Mouse (Mus musculus) CD8-positive naive resting alpha-beta T cell, adult 2 months (primary cell): ENCODE data around the gene Sars2.

Experiments
- DNase-seq, 2 experiments: peaks; one replicate each; pipeline ENCODE4 v3.0.0; 2022; ENCODE audit warnings: low read depth in 2 of 2, low spot score in 2 of 2

The Sars2 gene

GRCm38 (mm10) chr7:28775129-28775528 lies 33.3 kb downstream of the Sars2 start:
- DNase-seq = no peak

DNA sequence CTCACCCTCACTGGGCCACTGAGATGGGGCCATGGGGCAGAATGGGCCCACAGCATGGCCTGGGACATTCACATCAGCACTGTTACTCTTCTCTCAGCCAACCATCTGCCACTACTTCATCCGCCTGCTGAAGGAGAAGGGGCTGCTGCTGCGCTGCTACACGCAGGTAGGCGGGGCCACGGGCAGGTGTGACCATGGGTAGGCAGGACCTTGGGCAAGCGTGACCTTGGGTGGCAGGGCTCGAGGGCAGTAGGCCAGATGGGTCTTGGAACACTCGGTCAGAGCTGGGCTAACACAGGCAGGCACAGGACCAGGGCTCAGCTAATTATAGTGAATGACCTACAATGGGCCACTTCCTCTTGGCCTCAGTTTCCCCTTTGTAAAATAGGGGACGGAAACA lies 37.0 kb downstream of the Sars2 start:
- DNase-seq = no peak

DNA sequence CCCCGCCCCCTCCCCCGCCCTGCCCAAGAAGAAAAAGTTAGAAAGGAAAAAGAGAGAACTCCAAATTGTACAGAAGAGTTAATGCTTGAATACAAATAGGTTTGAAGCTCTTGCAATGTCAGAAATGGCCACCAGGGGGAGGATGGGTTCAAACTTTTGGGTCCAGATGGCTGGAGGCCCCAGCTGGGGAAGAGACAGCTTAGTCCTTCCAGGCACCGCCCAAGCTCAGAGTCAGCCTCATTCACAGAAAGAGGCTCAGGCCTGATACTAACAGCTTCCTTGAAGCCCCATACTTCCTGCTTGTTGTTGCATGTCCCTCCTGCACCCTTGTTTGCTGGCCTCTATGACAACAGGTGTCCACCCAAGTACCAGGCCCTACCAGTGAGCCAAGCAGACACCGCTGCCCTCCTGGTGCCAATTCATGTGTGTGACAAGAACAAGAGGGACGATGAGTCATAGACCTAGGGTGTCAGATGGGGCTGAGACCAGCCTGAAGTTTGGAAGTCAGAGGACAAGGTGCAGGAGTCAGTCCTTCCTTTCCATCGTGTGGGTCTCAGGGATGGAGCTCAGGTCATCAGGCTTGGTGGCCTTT lies 38.4 kb downstream of the Sars2 start:
- peak; percentile 85 to 91 for DNase-seq

- no peak for DNase-seq
Measured at GRCm38 (mm10) chr7:28780857-28781256, 39.1 kb downstream of the Sars2 start.

DNA sequence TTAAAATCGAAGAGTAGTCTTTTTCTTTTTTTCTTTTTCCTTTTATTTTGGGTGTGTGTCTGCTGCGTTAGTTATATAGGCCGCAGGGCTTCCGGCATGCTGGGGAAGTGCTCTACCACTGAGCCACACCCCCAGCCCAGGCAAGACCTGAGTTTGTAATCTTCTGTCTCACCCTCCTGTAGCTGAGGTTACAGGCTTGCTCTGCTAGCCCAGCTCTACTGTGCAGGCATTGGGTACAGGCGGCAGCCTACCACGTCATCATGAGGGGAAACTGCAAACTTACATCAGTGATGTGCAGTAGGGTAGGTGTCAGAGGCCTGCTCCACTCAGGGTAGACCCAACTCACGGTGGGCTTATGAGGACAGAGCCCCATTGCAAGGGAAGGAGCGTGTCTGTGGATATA lies 39.5 kb downstream of the Sars2 start:
- DNase-seq = peak; percentile 69 to 74

GRCm38 (mm10) chr7:28785161-28785560 lies 43.4 kb downstream of the Sars2 start:
- no peak for DNase-seq

DNA sequence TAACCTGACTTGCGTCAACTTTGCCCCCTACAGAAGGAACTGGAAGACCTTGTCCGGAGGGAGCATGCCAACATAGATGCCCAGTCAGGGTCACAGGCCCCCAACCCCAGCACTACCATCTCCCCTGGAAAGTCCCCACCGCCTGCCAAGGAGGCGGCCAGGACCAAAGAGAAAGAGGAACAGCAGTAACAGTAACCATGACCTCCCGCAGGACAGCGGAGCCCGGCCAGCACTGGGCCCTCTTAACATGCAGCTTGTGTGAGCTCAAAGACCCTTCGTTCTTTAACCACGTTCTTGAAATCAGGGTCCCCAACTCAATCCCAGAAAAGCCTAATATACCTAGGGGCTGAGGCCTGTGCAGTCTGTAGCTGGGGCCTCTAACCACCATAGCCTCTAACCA lies 46.1 kb downstream of the Sars2 start:
- no peak for DNase-seq

- peak in 1 of 2 experiments; percentile 58 for DNase-seq
Measured at GRCm38 (mm10) chr7:28788307-28789195, 46.8 kb downstream of the Sars2 start, which contains the start of gene Rinl. Gene Rinl (plus strand): TSS chr7:28788969.

DNA sequence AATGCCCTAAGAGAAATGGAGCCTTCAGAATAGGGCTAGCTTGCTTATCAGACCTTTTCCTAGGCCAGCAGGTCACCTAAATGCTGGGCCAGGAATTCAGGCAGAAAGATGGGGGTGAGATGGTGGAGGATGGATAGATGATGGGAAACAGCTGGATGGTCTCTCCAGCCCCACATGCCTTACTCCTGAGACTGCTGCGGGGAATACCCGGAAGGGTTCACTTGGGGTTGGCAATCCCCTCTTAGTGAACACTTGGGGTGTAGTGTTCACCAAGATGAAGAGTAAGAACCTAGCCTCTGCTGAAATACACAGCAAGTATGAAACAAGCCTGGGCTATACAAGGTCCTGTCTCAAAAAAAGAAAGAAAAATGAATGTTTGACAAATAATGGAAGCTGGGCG lies 47.4 kb downstream of the Sars2 start:
- no peak for DNase-seq

- no peak for DNase-seq
Measured at GRCm38 (mm10) chr7:28790066-28790806, 48.4 kb downstream of the Sars2 start.

DNA sequence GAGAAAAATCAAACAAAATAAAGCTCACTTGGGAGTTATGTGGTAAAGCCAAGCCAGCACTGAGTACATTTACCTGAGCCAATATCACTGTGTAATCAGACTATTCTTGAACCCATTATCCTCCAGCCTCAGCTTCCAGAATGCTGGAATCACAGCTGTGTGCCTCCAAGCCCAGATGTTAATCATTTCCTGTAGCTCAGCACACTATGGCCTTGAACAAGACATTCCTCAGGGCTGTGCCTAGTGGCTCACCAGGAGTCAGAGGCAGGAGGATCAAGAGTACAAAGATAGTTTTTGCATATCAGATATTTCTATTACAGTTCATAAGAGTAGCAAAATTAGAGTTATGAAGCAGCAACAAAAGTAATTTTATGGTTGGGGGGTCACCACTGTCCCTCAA lies 49.9 kb downstream of the Sars2 start:
- no peak for DNase-seq

- peak; percentile 53 to 59 for DNase-seq
Measured at GRCm38 (mm10) chr7:28792391-28793185, 50.8 kb downstream of the Sars2 start.

GRCm38 (mm10) chr7:28793834-28794233 lies 52.0 kb downstream of the Sars2 start:
- DNase-seq = no peak

GRCm38 (mm10) chr7:28794496-28794895 lies 52.7 kb downstream of the Sars2 start:
- DNase-seq = no peak

DNA sequence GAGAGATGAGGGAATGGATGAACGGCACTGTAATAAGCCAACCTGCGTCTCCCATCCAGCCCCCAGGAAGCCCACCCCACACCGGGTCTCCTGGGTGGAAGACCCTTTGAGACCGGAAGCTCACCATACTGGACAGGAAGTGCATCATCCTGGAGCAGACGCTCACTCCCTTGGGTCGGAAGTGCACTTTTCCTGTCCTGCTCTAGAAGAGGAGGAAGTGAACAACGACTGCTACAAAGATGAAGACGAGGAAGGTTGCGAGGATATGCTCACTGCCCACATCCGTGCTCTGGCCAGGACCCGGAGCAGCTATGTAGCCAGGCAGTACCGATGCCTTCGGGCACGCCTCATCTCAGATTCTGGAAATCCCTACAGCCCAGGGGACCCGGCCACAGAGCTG lies 54.0 kb downstream of the Sars2 start:
- DNase-seq = no peak

DNA sequence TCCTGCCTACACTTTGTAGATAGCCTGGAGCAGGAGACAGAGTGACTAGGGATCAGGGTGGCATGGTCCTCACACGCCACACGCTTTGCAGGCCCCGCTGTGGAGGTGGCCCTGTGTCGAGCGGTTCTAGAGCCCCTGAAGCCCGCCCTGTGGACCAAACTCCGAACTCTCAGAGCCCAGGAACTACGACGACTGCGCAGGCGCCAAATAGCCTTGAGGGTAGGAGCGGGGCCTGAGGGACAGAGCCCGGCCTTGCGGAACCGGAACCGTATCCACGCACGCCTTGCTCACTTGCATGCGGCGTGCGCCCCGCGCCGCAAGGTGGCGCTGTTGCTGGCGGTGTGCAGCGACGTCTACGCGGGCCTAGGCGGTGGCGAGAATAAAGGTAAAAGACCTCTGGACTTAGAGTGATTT lies 54.8 kb downstream of the Sars2 start:
- peak; percentile 69 for DNase-seq

DNA sequence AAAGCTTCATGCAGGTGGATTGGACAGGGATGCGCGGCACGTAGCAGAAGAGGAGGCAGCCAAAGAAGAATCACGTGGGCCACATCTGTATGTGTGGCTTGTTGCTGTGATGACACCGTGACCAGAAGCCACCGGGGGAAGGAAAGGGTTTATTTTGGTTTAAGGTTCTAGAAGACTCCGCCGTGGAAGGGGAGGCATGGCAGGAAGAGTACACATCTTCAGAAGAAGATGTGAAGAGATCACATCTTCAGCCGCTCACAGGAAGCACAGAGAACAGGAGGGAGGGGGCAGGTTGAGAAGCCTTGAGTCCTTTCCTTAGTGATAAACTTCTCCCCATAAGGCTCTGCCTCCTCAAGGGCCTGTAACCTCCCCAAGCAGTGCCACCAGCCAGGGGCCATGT lies 58.2 kb downstream of the Sars2 start:
- no peak for DNase-seq

- no peak for DNase-seq
Measured at GRCm38 (mm10) chr7:28801451-28801850, 59.7 kb downstream of the Sars2 start.

DNA sequence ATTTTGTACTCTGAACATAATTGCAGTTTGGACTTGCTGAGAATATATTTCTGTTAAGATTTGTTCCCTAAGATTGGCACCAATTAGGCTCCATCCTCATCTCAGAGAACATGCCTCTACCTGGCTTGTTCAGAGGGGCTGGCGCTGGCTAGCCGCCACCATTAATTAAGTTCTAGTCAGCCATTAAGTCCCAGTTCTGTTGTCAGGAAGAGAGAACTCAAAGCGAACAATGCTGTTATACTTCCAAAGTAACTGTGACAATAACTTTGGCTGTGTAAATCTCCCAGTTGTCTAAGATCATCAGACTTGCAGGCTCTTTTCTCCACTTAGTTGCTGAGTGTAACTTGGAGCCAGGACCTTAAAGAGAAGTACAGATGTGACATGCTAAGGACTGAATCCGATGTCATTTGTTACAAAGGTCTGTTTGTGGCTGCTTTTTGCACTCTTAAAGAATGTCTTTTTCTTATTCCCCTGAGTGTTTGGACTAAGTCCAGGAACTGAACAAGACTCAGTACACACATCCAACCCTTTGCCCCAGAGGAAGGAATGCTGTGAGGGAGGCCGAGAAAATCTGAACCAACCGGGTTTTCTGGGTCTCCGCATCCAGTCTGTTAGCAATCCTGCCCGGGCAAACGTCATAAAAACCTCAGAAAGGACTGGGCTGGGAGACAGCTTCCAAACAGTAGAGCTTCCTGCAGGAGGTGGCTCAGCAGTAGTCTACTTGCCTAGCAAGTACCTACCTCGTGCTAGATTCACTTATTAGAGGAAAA lies 60.3 kb downstream of the Sars2 start:
- no peak for DNase-seq

GRCm38 (mm10) chr7:28802846-28803588 lies 61.2 kb downstream of the Sars2 start:
- DNase-seq = no peak
